Mouse (Mus musculus): ENCODE measurements at regions not wholly inside any gene's neighbourhood (a gene's known extent, or its start where the extent isn't known, plus 50 kb on each side); places are given as distances from the start of the nearest gene placed in this dataset.
A peak's percentile ranks its signal among the peaks of the same experiment; 100 is the strongest.

DNA sequence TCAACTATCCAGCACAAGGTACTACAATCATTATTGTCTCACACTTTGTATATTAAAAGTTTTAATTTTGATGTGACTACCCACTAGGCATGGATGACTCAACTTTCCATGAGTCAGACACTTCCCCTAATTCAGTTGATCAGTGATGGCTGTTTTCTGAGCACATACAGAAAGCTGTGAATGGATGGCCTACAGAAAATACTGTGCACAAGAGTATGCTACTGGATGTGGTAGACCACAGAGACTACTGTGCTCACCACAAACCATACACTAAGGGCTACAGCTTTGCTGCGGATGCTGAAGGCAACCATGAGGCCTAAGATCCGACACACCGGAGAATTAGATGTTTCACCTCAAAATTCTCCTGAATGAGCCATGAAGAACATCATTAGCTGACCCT is 174.4 kb upstream of the March1 start:
- 90% methylated on average over 3 of the region's 3 CpGs for WGBS
- Histone ChIP-seq H3K27ac (ENCODE audit: insufficient read depth, low read length) (no peak overlapping the region), H3K27me3 (ENCODE audit: control insufficient read depth, insufficient read depth, low read length) (no peaks in the 10 kb centered on the region), H3K4me1 (ENCODE audit: control insufficient read depth, insufficient read depth, low read length) (no peaks in the 10 kb centered on the region), H3K4me3 (replicated peaks; ENCODE audit: insufficient read depth, low read depth, low read length) (no peak overlapping the region)
- no peak for DNase-seq
- TF ChIP-seq CTCF (IDR thresholded peaks at IDR 0.05; ENCODE audit: borderline replicate concordance, insufficient read depth, low read depth, low read length): no peak
- no peak for TF ChIP-seq POLR2A (IDR thresholded peaks at IDR 0.05; ENCODE audit: borderline replicate concordance, insufficient read depth, low read length)

DNA sequence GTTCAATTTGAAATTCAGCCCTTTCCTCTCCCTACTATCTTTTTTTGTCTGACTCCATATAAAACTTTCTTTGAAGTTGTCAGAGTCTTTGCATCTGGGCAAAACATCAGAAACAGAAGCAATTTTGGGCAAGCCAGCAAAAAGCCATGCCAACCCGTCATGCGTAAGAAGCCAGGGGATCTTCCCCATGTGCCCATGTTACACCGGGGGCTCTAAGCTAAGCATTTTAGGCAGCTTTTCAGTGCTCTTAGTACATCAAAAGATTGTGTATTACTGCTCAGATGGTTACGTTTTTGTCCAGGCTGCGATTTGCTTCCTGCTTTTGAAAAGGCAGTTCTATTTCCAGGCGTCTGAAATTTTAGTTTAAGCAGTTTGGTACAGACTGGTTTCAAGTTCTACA is 196.8 kb upstream of the March1 start:
- no peak overlapping the region for H3K4me3 ChIP-seq (replicated peaks; ENCODE audit: insufficient read depth, low read depth, low read length)
- H3K27me3 ChIP-seq (ENCODE audit: control insufficient read depth, insufficient read depth, low read length): no peaks in the 10 kb centered on the region
- no peak overlapping the region for H3K27ac ChIP-seq (ENCODE audit: insufficient read depth, low read length)
- no peaks in the 10 kb centered on the region for H3K4me1 ChIP-seq (ENCODE audit: control insufficient read depth, insufficient read depth, low read length)
- WGBS: 31% methylated on average over 6 of the region's 6 CpGs
- no peak for DNase-seq
- TF ChIP-seq POLR2A (IDR thresholded peaks at IDR 0.05; ENCODE audit: borderline replicate concordance, insufficient read depth, low read length) (no peak), CTCF (IDR thresholded peaks at IDR 0.05; ENCODE audit: borderline replicate concordance, insufficient read depth, low read depth, low read length) (no peak)

DNA sequence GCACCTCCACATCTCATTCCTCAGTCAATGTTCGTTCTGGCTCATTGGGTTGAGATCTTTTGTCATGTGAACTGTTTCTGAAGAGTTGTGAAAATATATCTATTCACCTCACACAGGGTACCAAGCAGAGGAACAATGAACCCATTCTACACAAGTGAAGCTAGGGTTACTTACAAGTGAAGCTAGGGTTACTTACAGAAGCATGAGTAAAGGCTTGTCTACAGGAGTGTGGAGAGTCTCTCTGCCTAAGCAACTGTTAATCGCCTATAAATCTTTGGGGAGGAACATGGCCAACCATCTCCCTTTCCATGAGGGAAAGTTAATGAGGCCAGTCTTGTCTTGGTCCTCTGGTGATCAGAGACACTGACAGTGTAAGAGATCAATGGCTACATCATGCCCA is 199.8 kb upstream of the March1 start:
- H3K4me1 ChIP-seq (ENCODE audit: control insufficient read depth, insufficient read depth, low read length): no peaks in the 10 kb centered on the region
- WGBS: 91% methylated on average over 2 of the region's 2 CpGs
- no peak for DNase-seq
- no peak overlapping the region for H3K27ac ChIP-seq (ENCODE audit: insufficient read depth, low read length)
- no peaks in the 10 kb centered on the region for H3K27me3 ChIP-seq (ENCODE audit: control insufficient read depth, insufficient read depth, low read length)
- TF ChIP-seq POLR2A (IDR thresholded peaks at IDR 0.05; ENCODE audit: borderline replicate concordance, insufficient read depth, low read length) (no peak), CTCF (IDR thresholded peaks at IDR 0.05; ENCODE audit: borderline replicate concordance, insufficient read depth, low read depth, low read length) (no peak)
- no peak overlapping the region for H3K4me3 ChIP-seq (replicated peaks; ENCODE audit: insufficient read depth, low read depth, low read length)

GRCm38 (mm10) chr8:65414201-65414600 is 203.5 kb upstream of the March1 start:
- peak in 1 of 2 experiments; percentile 4 for DNase-seq
- no peak overlapping the region for H3K4me3 ChIP-seq (replicated peaks; ENCODE audit: insufficient read depth, low read depth, low read length)
- no peaks in the 10 kb centered on the region for H3K4me1 ChIP-seq (ENCODE audit: control insufficient read depth, insufficient read depth, low read length)
- no peaks in the 10 kb centered on the region for H3K27me3 ChIP-seq (ENCODE audit: control insufficient read depth, insufficient read depth, low read length)
- no peak overlapping the region for H3K27ac ChIP-seq (ENCODE audit: insufficient read depth, low read length)
- TF ChIP-seq POLR2A (IDR thresholded peaks at IDR 0.05; ENCODE audit: borderline replicate concordance, insufficient read depth, low read length): no peak
- no peak for TF ChIP-seq CTCF (IDR thresholded peaks at IDR 0.05; ENCODE audit: borderline replicate concordance, insufficient read depth, low read depth, low read length)
- 26% methylated on average over 7 of the region's 7 CpGs for WGBS

DNA sequence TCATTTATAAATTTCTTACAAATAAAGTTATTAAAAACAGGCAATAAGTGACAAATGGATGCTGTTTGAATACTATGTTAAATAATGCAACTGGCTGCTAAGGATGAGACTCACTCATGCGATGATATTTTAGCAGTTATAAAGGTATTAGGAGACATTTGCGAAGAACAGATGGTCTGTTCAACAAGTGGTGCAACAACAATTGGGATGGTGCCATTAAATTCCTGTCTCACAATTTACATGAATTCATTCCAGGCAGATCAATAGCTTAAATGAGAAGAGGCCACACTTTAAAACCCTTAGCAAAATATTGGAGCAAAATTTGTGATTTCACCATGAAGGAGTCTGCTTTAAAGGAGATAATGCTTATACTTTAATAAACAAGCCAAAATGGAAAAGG is 205.4 kb upstream of the March1 start:
- Histone ChIP-seq H3K27me3 (ENCODE audit: control insufficient read depth, insufficient read depth, low read length) (no peaks in the 10 kb centered on the region), H3K27ac (ENCODE audit: insufficient read depth, low read length) (no peak overlapping the region), H3K4me1 (ENCODE audit: control insufficient read depth, insufficient read depth, low read length) (no peaks in the 10 kb centered on the region), H3K4me3 (replicated peaks; ENCODE audit: insufficient read depth, low read depth, low read length) (no peak overlapping the region)
- no peak for TF ChIP-seq POLR2A (IDR thresholded peaks at IDR 0.05; ENCODE audit: borderline replicate concordance, insufficient read depth, low read length)
- TF ChIP-seq CTCF (IDR thresholded peaks at IDR 0.05; ENCODE audit: borderline replicate concordance, insufficient read depth, low read depth, low read length): no peak
- 18% methylated on average over 2 of the region's 2 CpGs for WGBS
- peak; percentile 6 to 38 for DNase-seq

DNA sequence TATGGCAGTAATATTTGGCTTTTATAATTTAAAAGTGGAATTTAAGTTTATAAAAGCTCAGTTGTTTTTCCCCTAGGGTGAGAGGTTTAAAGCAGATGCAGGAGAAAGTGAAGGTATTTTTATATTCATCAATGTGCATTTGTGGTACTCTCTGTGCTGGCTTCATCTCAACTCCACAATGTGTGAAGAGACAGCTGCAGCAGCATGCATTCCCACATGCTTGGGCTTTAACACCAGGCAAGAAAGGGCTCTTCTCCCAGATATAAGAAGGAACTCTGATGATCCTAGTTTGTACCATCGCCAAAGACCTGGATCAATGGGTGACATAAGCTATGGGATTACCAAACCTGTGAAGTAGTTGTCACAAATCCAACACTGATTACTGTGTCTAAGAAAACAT is 221.9 kb upstream of the March1 start:
- TF ChIP-seq POLR2A (IDR thresholded peaks at IDR 0.05; ENCODE audit: borderline replicate concordance, insufficient read depth, low read length) (no peak), CTCF (IDR thresholded peaks at IDR 0.05; ENCODE audit: borderline replicate concordance, insufficient read depth, low read depth, low read length) (no peak)
- Histone ChIP-seq H3K27ac (ENCODE audit: insufficient read depth, low read length) (no peak overlapping the region), H3K4me3 (replicated peaks; ENCODE audit: insufficient read depth, low read depth, low read length) (no peak overlapping the region), H3K27me3 (ENCODE audit: control insufficient read depth, insufficient read depth, low read length) (no peaks in the 10 kb centered on the region), H3K4me1 (ENCODE audit: control insufficient read depth, insufficient read depth, low read length) (no peaks in the 10 kb centered on the region)
- no peak for DNase-seq
- 68% methylated on average over 1 of the region's 1 CpGs for WGBS

DNA sequence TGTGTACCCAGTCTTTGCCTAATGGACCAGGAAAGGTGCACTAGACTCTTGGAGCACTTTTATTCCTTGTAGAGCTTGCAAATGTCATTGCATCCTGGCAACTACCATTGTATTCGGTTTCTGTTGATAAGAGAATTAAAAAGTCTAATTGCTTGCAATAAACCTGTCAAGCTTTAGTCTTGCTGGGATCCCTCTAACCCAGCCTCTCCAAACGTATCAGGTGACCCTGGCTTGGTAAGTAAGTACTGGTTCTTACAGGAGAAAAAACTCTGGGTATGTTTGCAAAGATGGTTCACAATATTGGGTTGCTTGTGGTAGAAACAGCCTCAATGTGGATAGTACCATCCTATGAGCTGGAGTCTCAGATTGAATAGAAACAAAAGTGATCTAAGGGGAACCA is 226.6 kb upstream of the BC030870 start:
- H3K4me1 ChIP-seq (ENCODE audit: control insufficient read depth, insufficient read depth, low read length): no peaks in the 10 kb centered on the region
- WGBS: 81% methylated on average over 2 of the region's 2 CpGs
- no peaks in the 10 kb centered on the region for H3K27me3 ChIP-seq (ENCODE audit: control insufficient read depth, insufficient read depth, low read length)
- H3K4me3 ChIP-seq (replicated peaks; ENCODE audit: insufficient read depth, low read depth, low read length): no peak overlapping the region
- H3K27ac ChIP-seq (ENCODE audit: insufficient read depth, low read length): no peak overlapping the region
- no peak for TF ChIP-seq POLR2A (IDR thresholded peaks at IDR 0.05; ENCODE audit: borderline replicate concordance, insufficient read depth, low read length)
- TF ChIP-seq CTCF (IDR thresholded peaks at IDR 0.05; ENCODE audit: borderline replicate concordance, insufficient read depth, low read depth, low read length): no peak
- no peak for DNase-seq

GRCm38 (mm10) chr8:65349396-65349795 is 220.0 kb upstream of the BC030870 start:
- 12% methylated on average over 2 of the region's 2 CpGs for WGBS
- H3K4me3 ChIP-seq (replicated peaks; ENCODE audit: insufficient read depth, low read depth, low read length): no peak overlapping the region
- no peaks in the 10 kb centered on the region for H3K4me1 ChIP-seq (ENCODE audit: control insufficient read depth, insufficient read depth, low read length)
- no peak for DNase-seq
- H3K27ac ChIP-seq (ENCODE audit: insufficient read depth, low read length): no peak overlapping the region
- TF ChIP-seq CTCF (IDR thresholded peaks at IDR 0.05; ENCODE audit: borderline replicate concordance, insufficient read depth, low read depth, low read length): no peak
- TF ChIP-seq POLR2A (IDR thresholded peaks at IDR 0.05; ENCODE audit: borderline replicate concordance, insufficient read depth, low read length): no peak
- no peaks in the 10 kb centered on the region for H3K27me3 ChIP-seq (ENCODE audit: control insufficient read depth, insufficient read depth, low read length)

Measured in cerebellum, adult 2 months (tissue).